Mouse (Mus musculus): ENCODE data around the gene Rftn1.

GRCm38 (mm10) chr17:50061446-50061845 lies 129.0 kb downstream of the Rftn1 start:
- no peak for TF ChIP-seq CTCF (IDR thresholded peaks at IDR 0.05; ENCODE audit: extremely low read depth, insufficient read depth, insufficient read length, insufficient replicate concordance)
- TF ChIP-seq POLR2A (IDR thresholded peaks at IDR 0.05; ENCODE audit: low read depth, low read length): no peak

Data from spleen, adult 2 months (tissue).